Mouse (Mus musculus): Measurements from ENCODE around the gene Tppp2.

DNA sequence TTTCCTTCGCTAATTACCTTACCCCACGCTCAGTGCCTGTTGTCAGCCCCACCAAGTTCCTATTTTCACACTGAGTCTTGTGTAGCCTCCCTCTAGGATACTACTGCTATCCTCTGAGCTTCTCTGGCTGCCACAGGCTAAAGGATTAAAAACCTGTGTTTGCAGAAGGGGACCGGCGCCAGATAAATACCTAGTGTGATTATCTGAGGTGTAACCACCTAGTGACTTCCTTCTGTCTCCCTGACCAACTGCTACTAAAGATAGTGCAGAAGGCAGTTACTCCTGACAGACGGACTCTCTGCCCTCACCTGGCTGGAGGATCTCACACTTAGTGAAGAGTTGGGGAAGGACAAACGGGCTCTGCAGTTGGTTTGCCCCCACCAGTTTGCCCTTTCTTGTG lies 22.2 kb upstream of the Tppp2 start:
- TF ChIP-seq CTCF (IDR thresholded peaks at IDR 0.05): no peak
- no peak for TF ChIP-seq POLR2A (IDR thresholded peaks at IDR 0.05; ENCODE audit: insufficient read depth, low read depth, low read length)
- no peak for TF ChIP-seq EP300 (IDR thresholded peaks at IDR 0.05; ENCODE audit: insufficient read depth, low read depth, low read length)

Data from heart, adult 2 months (tissue).